ENCODE assay signal across 8 mouse cellular contexts in the genomic region with DNA sequence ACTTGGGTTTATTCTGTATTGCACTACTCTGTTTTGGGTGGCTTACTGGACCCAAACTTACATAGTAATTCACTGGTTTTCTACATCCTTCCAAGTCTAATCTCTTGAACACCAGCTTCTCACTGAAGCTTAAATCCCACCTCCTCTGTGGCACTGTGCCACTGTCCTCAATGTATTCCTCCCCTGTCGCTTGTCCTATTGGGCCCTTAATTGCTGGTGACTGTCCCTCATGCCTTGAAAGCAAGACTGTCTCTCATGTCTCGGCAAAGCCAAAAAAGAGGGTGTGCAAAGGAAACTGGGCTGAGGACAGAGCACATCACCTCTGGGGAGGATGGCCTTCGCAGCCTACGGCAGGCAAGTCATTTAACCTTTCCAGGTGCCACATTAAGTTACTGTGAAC. TPM values are rescaled to one million over a fixed set of nuclear protein-coding genes. Genes with fewer than 3 reads are reported as not detected.
DNase-seq lines count a peak whose midpoint lies in the region; ATAC-seq and TF ChIP-seq lines count a peak whose summit lies in the region.

No protein-coding gene starts in this region.

- TF ChIP-seq CTCF in spleen, adult 2 months (IDR thresholded peaks at IDR 0.05; ENCODE audit: extremely low read depth, insufficient read depth, insufficient read length, insufficient replicate concordance): no peak
- TF ChIP-seq CTCF in liver, embryonic 14.5 days (IDR thresholded peaks at IDR 0.05; ENCODE audit: low read depth): no peak

- WGBS in spleen, adult 2 months: 39% methylated on average over 4 of the region's 4 CpGs
- WGBS in liver, embryonic 14.5 days (ENCODE audit: insufficient replicate concordance): 9% methylated on average over 4 of the region's 4 CpGs

- peak overlapping the region; percentile 69 for H3K9ac ChIP-seq in liver, embryonic 14.5 days (replicated peaks)

- H3K9me3 ChIP-seq in liver, embryonic 14.5 days (ENCODE audit: control insufficient read depth, low read length): no peaks in the 10 kb centered on the region; the same call in 1 of the 2 replicates

- no peaks in the 10 kb centered on the region for H3K27me3 ChIP-seq in spleen, adult 2 months (ENCODE audit: control insufficient read depth, insufficient read depth, low read length)
- no peaks in the 10 kb centered on the region for H3K27me3 ChIP-seq in liver, embryonic 14.5 days (ENCODE audit: control insufficient read depth, insufficient read depth, low read length)

- H3K4me1 ChIP-seq in spleen, adult 2 months (ENCODE audit: control insufficient read depth, insufficient read depth, insufficient read length): peaks cover 3% of the 10 kb centered on the region; the same call in 1 of the 2 replicates
- peaks cover 14 to 21% of the 10 kb centered on the region in 2 experiments for H3K4me1 ChIP-seq in liver, embryonic 14.5 days (replicated peaks; ENCODE audit: control insufficient read depth in 2 of 2, insufficient read depth in 2 of 2, low read length in 1 of 2)

- TF ChIP-seq POLR2A in spleen, adult 2 months (IDR thresholded peaks at IDR 0.05; ENCODE audit: low read depth, low read length): no peak

- peak; percentile 7 for DNase-seq in adrenal gland, postnatal 14 days
- no peak for DNase-seq in adrenal gland, postnatal 25 days
- no peak for DNase-seq in spleen, adult 2 months (ENCODE audit: low read depth in 1 of 2, low spot score in 2 of 2)
- DNase-seq in spleen, postnatal 10 days (ENCODE audit: low spot score in 2 of 2): no peak
- DNase-seq in liver, embryonic 14.5 days (ENCODE audit: low read depth in 3 of 3, low spot score in 3 of 3): no peak
- no peak for DNase-seq in embryo, embryonic 10.5 days (ENCODE audit: low spot score)
- no peak for DNase-seq in spleen, postnatal 14 days (ENCODE audit: low spot score in 2 of 2)

- peak overlapping the region; percentile 64 for H3K4me2 ChIP-seq in liver, embryonic 14.5 days (ENCODE audit: low read depth)

- no peak overlapping the region for H3K27ac ChIP-seq in spleen, adult 2 months (ENCODE audit: insufficient read depth, low read length)
- H3K27ac ChIP-seq in liver, embryonic 14.5 days: no peak overlapping the region

- TF ChIP-seq EP300 in liver, embryonic 14.5 days (IDR thresholded peaks at IDR 0.05; ENCODE audit: low read depth): no peak

- peak overlapping the region; percentile 91; the same call in 1 of the 2 replicates for H3K4me3 ChIP-seq in spleen, adult 2 months (ENCODE audit: extremely low read depth, insufficient read depth, insufficient read length)
- H3K4me3 ChIP-seq in liver, embryonic 14.5 days (ENCODE audit: insufficient read depth in 1 of 2, low read depth in 2 of 2, low read length in 2 of 2): peak overlapping the region; percentile 78 to 87

- H3K36me3 ChIP-seq in spleen, adult 2 months (ENCODE audit: control insufficient read depth, insufficient read depth, low read length): peaks cover 17% of the 10 kb centered on the region
- H3K36me3 ChIP-seq in liver, embryonic 14.5 days (replicated peaks; ENCODE audit: control insufficient read depth, insufficient read depth, low read depth): peaks cover 30% of the 10 kb centered on the region

- no peak for ATAC-seq in liver, embryonic 14.5 days (ENCODE audit: insufficient read depth)
- no peak for ATAC-seq in activated CD4-positive, CD25-positive, alpha-beta regulatory T cell, adult 4 months

RNA-seq across cellular contexts. Expression of a gene that starts 1.0 kb away (rescaled TPM):
- 31.8 and 41.2 TPM in 2 replicates for total RNA-seq in adrenal gland, postnatal 14 days (2021)
- 30.4 and 36.9 TPM in 2 replicates for total RNA-seq in adrenal gland, postnatal 25 days (2021)
- 4.5 and 6.1 TPM in 2 replicates for polyA plus RNA-seq in spleen, adult 2 months (2012; rRNA removed)
- polyA plus RNA-seq in liver, embryonic 14.5 days (2012; rRNA removed): 14.2 and 20.3 TPM in 2 replicates
- 51.8 and 52.1 TPM in 2 replicates for polyA plus RNA-seq in liver, embryonic 14.5 days (2014; fragmentation: Nextera tagmentation; extraction: Ambion mirVana)
- 10 to 100 TPM; 42.5 to 43.7 TPM for polyA plus RNA-seq in activated CD4-positive, CD25-positive, alpha-beta regulatory T cell, adult 4 months (2017; shearing (Covaris generic))

RNA-seq across cellular contexts. Expression of a gene that starts 23.0 kb away (rescaled TPM):
- total RNA-seq in adrenal gland, postnatal 14 days (2021): 13.8 and 17.9 TPM in 2 replicates
- total RNA-seq in adrenal gland, postnatal 25 days (2021): 13.8 and 24.4 TPM in 2 replicates
- 2.3 and 2.7 TPM in 2 replicates for polyA plus RNA-seq in spleen, adult 2 months (2012; rRNA removed)
- polyA plus RNA-seq in liver, embryonic 14.5 days (2012; rRNA removed): 2.2 and 3.6 TPM in 2 replicates
- 10.4 and 12.2 TPM in 2 replicates for polyA plus RNA-seq in liver, embryonic 14.5 days (2014; fragmentation: Nextera tagmentation; extraction: Ambion mirVana)
- polyA plus RNA-seq in activated CD4-positive, CD25-positive, alpha-beta regulatory T cell, adult 4 months (2017; shearing (Covaris generic)): 1 to 10 TPM; 4.6 to 6.3 TPM
